Mouse (Mus musculus) stomach, postnatal 0 days (tissue): ENCODE data around the gene Cdk18. TPM values are rescaled to one million over a fixed set of nuclear protein-coding genes. Genes with fewer than 3 reads are reported as not detected.

Source experiments
- ATAC-seq: fragments of 200-750 bp; cut with Nextera tagmentation; 2 replicates; pipeline ENCODE4 v1.8.0; 2017; ENCODE audit not compliant: low FRiP score, low TSS enrichment
- DNase-seq: peaks from one replicate; pipeline ENCODE4 v3.0.0-alpha.2; 2016; ENCODE audit warnings: low spot score
- H3K27ac ChIP-seq: fragments of 300-500 bp; sonication (generic); replicated peaks from 2 replicates; pipeline ENCODE4 v1.5.1; 2014; ENCODE audit warnings: mild to moderate bottlenecking, control low read depth
- H3K27me3 ChIP-seq: fragments of 300-500 bp; sonication (generic); 2 replicates; pipeline ENCODE4 v1.6.1; 2014; ENCODE audit warnings: low read length; ENCODE audit not compliant: control insufficient read depth, insufficient read depth
- H3K36me3 ChIP-seq: fragments of 300-500 bp; sonication (generic); 2 replicates; pipeline ENCODE4 v1.6.1; 2014; ENCODE audit warnings: low read length, mixed read lengths; ENCODE audit not compliant: control insufficient read depth, insufficient read depth
- H3K4me1 ChIP-seq: fragments of 300-500 bp; sonication (generic); replicated peaks from 2 replicates; pipeline ENCODE4 v1.6.1; 2014; ENCODE audit warnings: antibody characterized with exemption; ENCODE audit not compliant: control insufficient read depth, insufficient read depth
- H3K4me2 ChIP-seq: fragments of 300-500 bp; sonication (generic); replicated peaks from 2 replicates; pipeline ENCODE4 v1.6.1; 2014; ENCODE audit warnings: low read depth, mild to moderate bottlenecking, control low read depth, moderate library complexity
- H3K4me3 ChIP-seq: fragments of 300-500 bp; sonication (generic); 2 replicates; pipeline ENCODE4 v1.5.1; 2014; ENCODE audit warnings: low read depth, low read length, control low read depth
- H3K9ac ChIP-seq: fragments of 300-500 bp; sonication (generic); 2 replicates; pipeline ENCODE4 v1.6.1; 2014; ENCODE audit warnings: mild to moderate bottlenecking, low read length, control low read depth, mixed read lengths
- H3K9me3 ChIP-seq: fragments of 300-500 bp; sonication (generic); 2 replicates; pipeline ENCODE4 v1.6.1; 2016; ENCODE audit warnings: low read length; ENCODE audit not compliant: control insufficient read depth
- CTCF ChIP-seq: IDR thresholded peaks from 2 replicates; pipeline ENCODE4 v1.5.1; 2016; ENCODE audit warnings: antibody characterized with exemption, low read depth, mild to moderate bottlenecking, moderate library complexity
- EP300 ChIP-seq: optimal IDR thresholded peaks from 2 replicates; pipeline ENCODE3; 2016; ENCODE audit warnings: antibody characterized with exemption
- WGBS: fragments of 180-500 bp; shearing (Covaris S2); extraction: QIAGEN DNeasy Blood & Tissue Kit; methylation state at CpG from one replicate; pipeline ENCODE4 v1.1.7; 2014; 5-methylcytosine and 5-hydroxymethylcytosine counted together
- polyA plus RNA-seq: library from polyadenylated mRNA; unstranded; fragments of >200 nt; fragmentation: Nextera tagmentation; extraction: Ambion mirVana; gene quantifications from 2 replicates; pipeline ENCODE4 v1.2.1, GENCODE M21; 2015

Cdk18 gene
- polyA plus RNA-seq, 1 experiment from 2014 or later, result 9.7 TPM

GRCm38 (mm10) chr1:132153086-132153690 lies 13.7 kb upstream of the Cdk18 start:
- H3K4me3 ChIP-seq, result no peak overlapping the region

GRCm38 (mm10) chr1:132151908-132152307 lies 12.4 kb upstream of the Cdk18 start:
- H3K9ac ChIP-seq, result no peak overlapping the region
- peak; percentile 66 for DNase-seq
- 43% methylated on average over 2 of the region's 2 CpGs for WGBS
- no peak overlapping the region for H3K4me3 ChIP-seq
- H3K9me3 ChIP-seq, result no peaks in the 10 kb centered on the region
- no peaks in the 10 kb centered on the region for H3K4me1 ChIP-seq
- no peak overlapping the region for H3K4me2 ChIP-seq
- no peaks in the 10 kb centered on the region for H3K27me3 ChIP-seq
- H3K27ac ChIP-seq, result peak overlapping the region; percentile 77
- ATAC-seq, result peak; percentile 74
- TF ChIP-seq CTCF (no peak), EP300 (no peak)
- no peaks in the 10 kb centered on the region for H3K36me3 ChIP-seq

More at GRCm38 (mm10) chr1:132153086-132153690, 13.7 kb upstream of the Cdk18 start:
- no peak for DNase-seq
- ATAC-seq, result no peak
- Histone ChIP-seq H3K27me3 (0 out of 2 replicates have a peak, but pooled peaks cover 6% of the 10 kb centered on the region), H3K27ac (no peak overlapping the region), H3K9ac (peak overlapping the region; percentile 4; the same call in 1 of the 2 replicates), H3K4me1 (no peaks in the 10 kb centered on the region), H3K4me2 (no peak overlapping the region), H3K9me3 (no peaks in the 10 kb centered on the region), H3K36me3 (no peaks in the 10 kb centered on the region)
- TF ChIP-seq CTCF, result no peak
- no peak for TF ChIP-seq EP300
- whole genome bisulfite sequencing, result 75% methylated on average over 15 of the region's 15 CpGs

- Histone ChIP-seq H3K36me3 (no peaks in the 10 kb centered on the region), H3K9ac (no peak overlapping the region), H3K4me1 (no peaks in the 10 kb centered on the region), H3K27me3 (no peaks in the 10 kb centered on the region), H3K27ac (peak overlapping the region; percentile 77), H3K9me3 (no peaks in the 10 kb centered on the region), H3K4me3 (no peak overlapping the region), H3K4me2 (no peak overlapping the region)
- 65% methylated on average over 15 of the region's 15 CpGs for WGBS
- ATAC-seq (peak; percentile 16), DNase-seq (no peak)
- no peak for TF ChIP-seq EP300
- TF ChIP-seq CTCF, result no peak
These were observed 11.5 kb upstream of the Cdk18 start for GRCm38 (mm10) chr1:132150817-132151601.

GRCm38 (mm10) chr1:132150171-132150570 lies 10.7 kb upstream of the Cdk18 start:
- Histone ChIP-seq H3K27ac (peak overlapping the region; percentile 77), H3K9me3 (no peaks in the 10 kb centered on the region), H3K4me2 (no peak overlapping the region), H3K36me3 (no peaks in the 10 kb centered on the region), H3K9ac (no peak overlapping the region), H3K4me1 (no peaks in the 10 kb centered on the region), H3K27me3 (no peaks in the 10 kb centered on the region), H3K4me3 (no peak overlapping the region)
- peak; percentile 84 for DNase-seq
- no peak for TF ChIP-seq EP300
- no peak for TF ChIP-seq CTCF
- peak; percentile 85 for ATAC-seq
- WGBS, result 30% methylated on average over 1 of the region's 1 CpGs

- Histone ChIP-seq H3K27me3 (no peaks in the 10 kb centered on the region), H3K9me3 (no peaks in the 10 kb centered on the region), H3K4me1 (no peaks in the 10 kb centered on the region), H3K4me3 (no peak overlapping the region), H3K4me2 (no peak overlapping the region), H3K36me3 (no peaks in the 10 kb centered on the region), H3K9ac (no peak overlapping the region), H3K27ac (no peak overlapping the region)
- ATAC-seq, result no peak
- DNase-seq, result no peak
- TF ChIP-seq EP300 (no peak), CTCF (no peak)
- WGBS, result 83% methylated on average over 2 of the region's 2 CpGs
These were observed 9.9 kb upstream of the Cdk18 start for GRCm38 (mm10) chr1:132149410-132149809.
